Mouse (Mus musculus) stomach, postnatal 0 days (tissue): ENCODE data around the gene Kcnj6. TPM values are rescaled to one million over a fixed set of nuclear protein-coding genes. Genes with fewer than 3 reads are reported as not detected.
"Not testable (repeated sequence)": the region's sequence is repeated elsewhere in the genome, so short reads cannot be mapped to it uniquely, and the experiment has no call there.

Source experiments
- ATAC-seq: fragments of 200-750 bp; cut with Nextera tagmentation; 2 replicates; pipeline ENCODE4 v1.8.0; 2017; ENCODE audit not compliant: low FRiP score, low TSS enrichment
- DNase-seq: peaks from one replicate; pipeline ENCODE4 v3.0.0-alpha.2; 2016; ENCODE audit warnings: low spot score
- H3K27ac ChIP-seq: fragments of 300-500 bp; sonication (generic); replicated peaks from 2 replicates; pipeline ENCODE4 v1.5.1; 2014; ENCODE audit warnings: mild to moderate bottlenecking, control low read depth
- H3K27me3 ChIP-seq: fragments of 300-500 bp; sonication (generic); 2 replicates; pipeline ENCODE4 v1.6.1; 2014; ENCODE audit warnings: low read length; ENCODE audit not compliant: control insufficient read depth, insufficient read depth
- H3K36me3 ChIP-seq: fragments of 300-500 bp; sonication (generic); 2 replicates; pipeline ENCODE4 v1.6.1; 2014; ENCODE audit warnings: low read length, mixed read lengths; ENCODE audit not compliant: control insufficient read depth, insufficient read depth
- H3K4me1 ChIP-seq: fragments of 300-500 bp; sonication (generic); replicated peaks from 2 replicates; pipeline ENCODE4 v1.6.1; 2014; ENCODE audit warnings: antibody characterized with exemption; ENCODE audit not compliant: control insufficient read depth, insufficient read depth
- H3K4me2 ChIP-seq: fragments of 300-500 bp; sonication (generic); replicated peaks from 2 replicates; pipeline ENCODE4 v1.6.1; 2014; ENCODE audit warnings: low read depth, mild to moderate bottlenecking, control low read depth, moderate library complexity
- H3K4me3 ChIP-seq: fragments of 300-500 bp; sonication (generic); 2 replicates; pipeline ENCODE4 v1.5.1; 2014; ENCODE audit warnings: low read depth, low read length, control low read depth
- H3K9ac ChIP-seq: fragments of 300-500 bp; sonication (generic); 2 replicates; pipeline ENCODE4 v1.6.1; 2014; ENCODE audit warnings: mild to moderate bottlenecking, low read length, control low read depth, mixed read lengths
- H3K9me3 ChIP-seq: fragments of 300-500 bp; sonication (generic); 2 replicates; pipeline ENCODE4 v1.6.1; 2016; ENCODE audit warnings: low read length; ENCODE audit not compliant: control insufficient read depth
- CTCF ChIP-seq: IDR thresholded peaks from 2 replicates; pipeline ENCODE4 v1.5.1; 2016; ENCODE audit warnings: antibody characterized with exemption, low read depth, mild to moderate bottlenecking, moderate library complexity
- EP300 ChIP-seq: optimal IDR thresholded peaks from 2 replicates; pipeline ENCODE3; 2016; ENCODE audit warnings: antibody characterized with exemption
- WGBS: fragments of 180-500 bp; shearing (Covaris S2); extraction: QIAGEN DNeasy Blood & Tissue Kit; methylation state at CpG from one replicate; pipeline ENCODE4 v1.1.7; 2014; 5-methylcytosine and 5-hydroxymethylcytosine counted together
- polyA plus RNA-seq: library from polyadenylated mRNA; unstranded; fragments of >200 nt; fragmentation: Nextera tagmentation; extraction: Ambion mirVana; gene quantifications from 2 replicates; pipeline ENCODE4 v1.2.1, GENCODE M21; 2015

Gene Kcnj6
- polyA plus RNA-seq, 1 experiment from 2014 or later: not detected

- H3K4me2 ChIP-seq: no peak overlapping the region
- WGBS: 66% methylated on average over 5 of the region's 5 CpGs
- no peak overlapping the region for H3K27ac ChIP-seq
- TF ChIP-seq EP300 (no peak), CTCF (no peak)
- no peak for DNase-seq
- no peaks in the 10 kb centered on the region for H3K9me3 ChIP-seq
- H3K9ac ChIP-seq: no peak overlapping the region
- no peaks in the 10 kb centered on the region; the same call in 1 of the 2 replicates for H3K4me1 ChIP-seq
- ATAC-seq: no peak
- no peaks in the 10 kb centered on the region for H3K36me3 ChIP-seq
- H3K4me3 ChIP-seq: no peak overlapping the region
- H3K27me3 ChIP-seq: no peaks in the 10 kb centered on the region
These were observed 174.9 kb downstream of the Kcnj6 start for GRCm38 (mm10) chr16:94822611-94823010.

- no peak overlapping the region for H3K4me3 ChIP-seq
- no peaks in the 10 kb centered on the region for H3K36me3 ChIP-seq
- H3K4me1 ChIP-seq: no peaks in the 10 kb centered on the region
- ATAC-seq (no peak), DNase-seq (no peak)
- H3K4me2 ChIP-seq: no peak overlapping the region
- no peak for TF ChIP-seq EP300
- no peak for TF ChIP-seq CTCF
- 81% methylated on average over 11 of the region's 11 CpGs for WGBS
- H3K27ac ChIP-seq: no peak overlapping the region
- no peaks in the 10 kb centered on the region for H3K9me3 ChIP-seq
- no peak overlapping the region for H3K9ac ChIP-seq
- H3K27me3 ChIP-seq: no peaks in the 10 kb centered on the region
These were observed 175.9 kb downstream of the Kcnj6 start for GRCm38 (mm10) chr16:94821610-94822009.

DNA sequence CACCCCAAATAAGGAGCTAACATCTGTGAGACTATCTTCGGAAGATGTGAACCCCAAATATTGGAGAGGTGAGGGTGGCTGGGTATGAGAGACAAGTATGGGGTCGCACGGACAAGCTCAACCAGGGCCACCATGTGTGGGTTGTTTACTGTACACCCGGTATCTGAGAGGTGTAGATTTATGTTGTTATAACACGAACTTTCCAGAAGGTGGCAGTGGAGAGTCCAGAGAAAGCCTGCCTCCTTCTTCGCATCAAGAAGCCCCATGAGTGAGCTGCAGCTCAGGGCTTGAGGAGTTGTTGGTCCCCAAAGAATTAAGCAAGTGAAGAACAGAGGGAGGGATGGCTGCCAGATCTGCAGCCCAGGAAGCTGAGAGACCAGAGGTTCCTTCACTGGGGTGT, 181.1 kb downstream of the Kcnj6 start:
- DNase-seq: peak; percentile 27
- Histone ChIP-seq H3K4me3 (no peak overlapping the region), H3K27me3 (no peaks in the 10 kb centered on the region), H3K4me1 (no peaks in the 10 kb centered on the region), H3K27ac (no peak overlapping the region), H3K9me3 (peaks cover 4% of the 10 kb centered on the region), H3K4me2 (no peak overlapping the region), H3K9ac (no peak overlapping the region), H3K36me3 (no peaks in the 10 kb centered on the region)
- peak; percentile 35; the same call in 1 of the 2 replicates for ATAC-seq
- WGBS: 18% methylated on average over 6 of the region's 6 CpGs
- TF ChIP-seq EP300 (no peak), CTCF (peak; percentile 79)

DNA sequence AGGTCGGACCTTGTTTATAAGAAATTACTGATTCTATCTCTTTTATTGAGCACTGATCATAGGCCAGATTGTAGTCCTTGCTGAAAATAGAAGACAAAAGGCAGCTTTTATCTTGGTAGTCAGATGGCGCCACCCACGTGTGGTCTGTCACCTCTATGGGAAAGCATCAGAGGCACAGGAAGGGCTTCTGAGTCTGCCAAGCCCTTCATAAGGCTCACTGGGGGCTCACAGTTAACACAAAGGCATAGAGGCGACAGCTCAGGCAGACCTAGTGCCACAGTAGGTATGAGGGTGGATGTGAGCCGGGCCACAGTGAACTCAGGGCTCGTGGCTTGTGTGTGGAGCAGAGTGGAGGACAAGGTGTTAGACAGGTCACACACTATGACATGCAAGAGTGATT, 181.6 kb downstream of the Kcnj6 start:
- H3K36me3 ChIP-seq: no peaks in the 10 kb centered on the region
- peaks cover 4% of the 10 kb centered on the region for H3K9me3 ChIP-seq
- DNase-seq: no peak
- no peaks in the 10 kb centered on the region for H3K27me3 ChIP-seq
- no peak overlapping the region for H3K9ac ChIP-seq
- WGBS: 81% methylated on average over 6 of the region's 6 CpGs
- TF ChIP-seq CTCF (no peak), EP300 (no peak)
- no peak overlapping the region for H3K27ac ChIP-seq
- no peak overlapping the region for H3K4me2 ChIP-seq
- peak; percentile 21; the same call in 1 of the 2 replicates for ATAC-seq
- no peak overlapping the region for H3K4me3 ChIP-seq
- no peaks in the 10 kb centered on the region for H3K4me1 ChIP-seq

- H3K9me3 ChIP-seq: not testable (repeated sequence)
- WGBS: 6% methylated on average over 1 of the region's 1 CpGs
These were observed 188.2 kb downstream of the Kcnj6 start for GRCm38 (mm10) chr16:94809286-94809685.

DNA sequence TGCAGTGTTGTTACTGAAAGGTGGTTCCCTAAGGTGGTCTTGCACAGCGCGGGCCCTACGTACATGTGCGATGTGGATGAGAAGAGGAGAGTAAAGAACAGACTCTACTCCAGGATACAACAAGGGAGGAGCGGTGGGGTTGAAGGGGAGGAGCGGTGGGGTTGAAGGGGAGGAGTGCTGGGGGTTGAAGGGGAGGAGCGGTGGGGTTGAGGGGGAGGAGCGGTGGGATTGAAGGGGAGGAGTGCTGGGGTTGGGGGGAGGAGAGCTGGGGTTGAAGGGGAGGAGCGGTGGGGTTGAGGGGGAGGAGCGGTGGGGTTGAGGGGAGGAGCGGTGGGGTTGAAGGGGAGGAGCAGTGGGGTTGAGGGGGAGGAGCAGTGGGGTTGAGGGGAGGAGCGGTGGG, 199.3 kb downstream of the Kcnj6 start:
- no peak overlapping the region for H3K4me3 ChIP-seq
- TF ChIP-seq CTCF: no peak
- TF ChIP-seq EP300: no peak
- ATAC-seq (no peak), DNase-seq (no peak)
- H3K27ac ChIP-seq: no peak overlapping the region
- no peaks in the 10 kb centered on the region for H3K4me1 ChIP-seq
- H3K4me2 ChIP-seq: no peak overlapping the region
- WGBS: 84% methylated on average over 9 of the region's 12 CpGs
- no peak overlapping the region for H3K9ac ChIP-seq
- no peaks in the 10 kb centered on the region for H3K9me3 ChIP-seq
- no peaks in the 10 kb centered on the region for H3K27me3 ChIP-seq
- no peaks in the 10 kb centered on the region for H3K36me3 ChIP-seq

More at GRCm38 (mm10) chr16:94809286-94809685, 188.2 kb downstream of the Kcnj6 start:
- H3K4me2 ChIP-seq, H3K27ac ChIP-seq, ATAC-seq, H3K9ac ChIP-seq, H3K27me3 ChIP-seq, H3K4me3 ChIP-seq, H3K36me3 ChIP-seq, DNase-seq, H3K4me1 ChIP-seq: not testable (repeated sequence)
